ENCODE assay signal across 8 mouse cellular contexts in genomic region chr10:121034569-121034947, GRCm38 (mm10). TPM values are rescaled to one million over a fixed set of nuclear protein-coding genes. Genes with fewer than 3 reads are reported as not detected.
DNase-seq lines count a peak whose midpoint lies in the region; ATAC-seq and TF ChIP-seq lines count a peak whose summit lies in the region.

No protein-coding gene starts in this region.

- TF ChIP-seq CTCF in embryonic fibroblast, embryonic 13.5 days (IDR thresholded peaks at IDR 0.05; ENCODE audit: borderline replicate concordance, insufficient read depth, low read length), result no peak

- no peak for DNase-seq in kidney, adult 18-20 months
- no peak for DNase-seq in limb, embryonic 10.5 days (ENCODE audit: low spot score)
- no peak for DNase-seq in thymus, postnatal 25 days
- no peak for DNase-seq in right cerebral cortex, postnatal 36 days (ENCODE audit: low spot score in 2 of 2)

- peak overlapping the region; percentile 54 for H3K4me3 ChIP-seq in kidney, embryonic 16.5 days (ENCODE audit: low read length)
- peak overlapping the region; percentile 49; the same call in 1 of the 2 replicates for H3K4me3 ChIP-seq in embryonic fibroblast, embryonic 13.5 days (ENCODE audit: insufficient read depth, low read length)
- H3K4me3 ChIP-seq in limb, embryonic 10.5 days, result peak overlapping the region; percentile 67
- peak overlapping the region; percentile 47 for H3K4me3 ChIP-seq in neural tube, embryonic 13.5 days

- TF ChIP-seq POLR2A in embryonic fibroblast, embryonic 13.5 days (IDR thresholded peaks at IDR 0.05; ENCODE audit: low read depth, low read length), result no peak

- no peaks in the 10 kb centered on the region for H3K9me3 ChIP-seq in kidney, embryonic 16.5 days (ENCODE audit: low read length)
- H3K9me3 ChIP-seq in limb, embryonic 10.5 days (replicated peaks), result no peaks in the 10 kb centered on the region
- H3K9me3 ChIP-seq in neural tube, embryonic 13.5 days, result no peaks in the 10 kb centered on the region

- H3K4me1 ChIP-seq in kidney, embryonic 16.5 days (ENCODE audit: insufficient read depth, low read length), result peaks cover 8% of the 10 kb centered on the region
- no peaks in the 10 kb centered on the region for H3K4me1 ChIP-seq in embryonic fibroblast, embryonic 13.5 days (ENCODE audit: control insufficient read depth, insufficient read depth, low read length)
- peaks cover 48% of the 10 kb centered on the region for H3K4me1 ChIP-seq in limb, embryonic 10.5 days
- H3K4me1 ChIP-seq in neural tube, embryonic 13.5 days (replicated peaks), result peaks cover 14% of the 10 kb centered on the region

- H3K27me3 ChIP-seq in kidney, embryonic 16.5 days (ENCODE audit: insufficient read depth, low read length), result peaks cover 56% of the 10 kb centered on the region
- H3K27me3 ChIP-seq in limb, embryonic 10.5 days (ENCODE audit: low read depth, poor library complexity, severe bottlenecking), result peaks cover 4% of the 10 kb centered on the region; the same call in 1 of the 2 replicates
- H3K27me3 ChIP-seq in neural tube, embryonic 13.5 days, result peaks cover 41% of the 10 kb centered on the region

- no peaks in the 10 kb centered on the region for H3K36me3 ChIP-seq in kidney, embryonic 16.5 days (ENCODE audit: insufficient read depth, low read length)
- no peaks in the 10 kb centered on the region for H3K36me3 ChIP-seq in limb, embryonic 10.5 days
- no peaks in the 10 kb centered on the region for H3K36me3 ChIP-seq in neural tube, embryonic 13.5 days

- peak overlapping the region; percentile 81 for H3K4me2 ChIP-seq in kidney, embryonic 16.5 days (replicated peaks; ENCODE audit: low read depth, low read length)
- H3K4me2 ChIP-seq in neural tube, embryonic 13.5 days, result peak overlapping the region; percentile 74

- no peak overlapping the region; the same call in 1 of the 2 replicates for H3K9ac ChIP-seq in kidney, embryonic 16.5 days (replicated peaks; ENCODE audit: low read length)
- peak overlapping the region; percentile 49; the same call in 1 of the 2 replicates for H3K9ac ChIP-seq in neural tube, embryonic 13.5 days

- no peak overlapping the region for H3K27ac ChIP-seq in kidney, embryonic 16.5 days (ENCODE audit: low read length)
- H3K27ac ChIP-seq in embryonic fibroblast, embryonic 13.5 days (ENCODE audit: insufficient read depth, low read length), result no peak overlapping the region
- peak overlapping the region; percentile 86; the same call in 1 of the 2 replicates for H3K27ac ChIP-seq in limb, embryonic 10.5 days
- H3K27ac ChIP-seq in neural tube, embryonic 13.5 days (replicated peaks), result no peak overlapping the region

- 14% methylated on average over 5 of the region's 5 CpGs for WGBS in kidney, embryonic 16.5 days
- 14% methylated on average over 5 of the region's 5 CpGs for WGBS in limb, embryonic 10.5 days
- WGBS in neural tube, embryonic 13.5 days, result 17% methylated on average over 5 of the region's 5 CpGs

- ATAC-seq in kidney, embryonic 16.5 days (ENCODE audit: low FRiP score, low TSS enrichment), result no peak
- no peak for ATAC-seq in neural tube, embryonic 13.5 days (ENCODE audit: low read depth)
- no peak for ATAC-seq in cerebellum, adult (ENCODE audit: insufficient number of reproducible peaks, low FRiP score, low TSS enrichment)

RNA-seq across cellular contexts. Expression of gene Wif1, which starts 0.8 kb away (rescaled TPM):
- 2.7 and 3.1 TPM in 2 replicates for polyA plus RNA-seq in kidney, embryonic 16.5 days (2015; fragmentation: Nextera tagmentation; extraction: Ambion mirVana)
- polyA plus RNA-seq in embryonic fibroblast, embryonic 13.5 days (2011; ENCODE audit: insufficient read length, low read depth, missing spikeins), result 0.22 and 0.70 TPM in 2 replicates
- 18.1 and 35.8 TPM in 2 replicates for polyA plus RNA-seq in limb, embryonic 10.5 days (2016; fragmentation: Nextera tagmentation; extraction: Ambion mirVana)
- polyA plus RNA-seq in neural tube, embryonic 13.5 days (2015; fragmentation: Nextera tagmentation; extraction: Ambion mirVana), result 5.0 and 8.1 TPM in 2 replicates

RNA-seq across cellular contexts. Expression of gene Lemd3, which starts 55.4 kb away (rescaled TPM):
- 2.4 TPM in 2 replicates for polyA plus RNA-seq in kidney, embryonic 16.5 days (2015; fragmentation: Nextera tagmentation; extraction: Ambion mirVana)
- polyA plus RNA-seq in embryonic fibroblast, embryonic 13.5 days (2011; ENCODE audit: insufficient read length, low read depth, missing spikeins), result 11.2 and 13.0 TPM in 2 replicates
- 2.5 and 3.5 TPM in 2 replicates for polyA plus RNA-seq in limb, embryonic 10.5 days (2016; fragmentation: Nextera tagmentation; extraction: Ambion mirVana)
- polyA plus RNA-seq in neural tube, embryonic 13.5 days (2015; fragmentation: Nextera tagmentation; extraction: Ambion mirVana), result 3.1 TPM in 2 replicates
